Mouse (Mus musculus) hindbrain, embryonic 14.5 days (tissue): ENCODE data around the gene D930048N14Rik. TPM values are rescaled to one million over a fixed set of nuclear protein-coding genes. Genes with fewer than 3 reads are reported as not detected.
"Not testable (repeated sequence)": the region's sequence is repeated elsewhere in the genome, so short reads cannot be mapped to it uniquely, and the experiment has no call there.

Experiments
- ATAC-seq: fragments of 200-750 bp; cut with Nextera tagmentation; 2 replicates; pipeline ENCODE4 v1.8.0; 2017; ENCODE audit warnings: moderate number of reproducible peaks, mild to moderate bottlenecking, moderate TSS enrichment, moderate library complexity; ENCODE audit not compliant: low FRiP score
- DNase-seq: peaks from one replicate; pipeline ENCODE4 v3.0.0-alpha.2; 2015; ENCODE audit warnings: low spot score
- H3K27ac ChIP-seq: fragments of 300-500 bp; sonication (generic); 2 replicates; pipeline ENCODE4 v1.5.1; 2014; ENCODE audit warnings: mild to moderate bottlenecking, moderate library complexity
- H3K27me3 ChIP-seq: fragments of 300-500 bp; sonication (generic); 2 replicates; pipeline ENCODE4 v1.6.1; 2014; ENCODE audit warnings: mild to moderate bottlenecking, low read length, mixed read lengths; ENCODE audit not compliant: control insufficient read depth, insufficient read depth
- H3K36me3 ChIP-seq: fragments of 300-500 bp; sonication (generic); replicated peaks from 2 replicates; pipeline ENCODE4 v1.6.1; 2014; ENCODE audit not compliant: control insufficient read depth, insufficient read depth
- H3K4me1 ChIP-seq: fragments of 300-500 bp; sonication (generic); replicated peaks from 2 replicates; pipeline ENCODE4 v1.6.1; 2014; ENCODE audit warnings: antibody characterized with exemption, low read length, mixed read lengths; ENCODE audit not compliant: control insufficient read depth, insufficient read depth
- H3K4me2 ChIP-seq: fragments of 300-500 bp; sonication (generic); replicated peaks from 2 replicates; pipeline ENCODE4 v1.6.1; 2014; ENCODE audit warnings: mild to moderate bottlenecking, moderate library complexity
- H3K4me3 ChIP-seq: fragments of 300-500 bp; sonication (generic); replicated peaks from 2 replicates; pipeline ENCODE4 v1.5.1; 2014; ENCODE audit warnings: mild to moderate bottlenecking, low read length
- H3K9ac ChIP-seq: fragments of 300-500 bp; sonication (generic); 2 replicates; pipeline ENCODE4 v1.6.1; 2014
- H3K9me3 ChIP-seq: fragments of 300-500 bp; sonication (generic); 2 replicates; pipeline ENCODE4 v1.6.1; 2016; ENCODE audit warnings: low read length; ENCODE audit not compliant: control insufficient read depth
- WGBS: fragments of 180-500 bp; shearing (Covaris S2); extraction: QIAGEN DNeasy Blood & Tissue Kit; methylation state at CpG from one replicate; pipeline ENCODE4 v1.1.7; 2014; 5-methylcytosine and 5-hydroxymethylcytosine counted together
- polyA plus RNA-seq: library from polyadenylated mRNA; unstranded; fragments of >200 nt; fragmentation: Nextera tagmentation; extraction: Ambion mirVana; gene quantifications from 2 replicates; pipeline ENCODE4 v1.2.1, GENCODE M21; 2014

The D930048N14Rik gene
- polyA plus RNA-seq, 1 experiment from 2014 or later: 1.1 TPM

GRCm38 (mm10) chr11:51656798-51657521, 6.2 kb downstream of the D930048N14Rik start:
- DNase-seq (no peak), ATAC-seq (no peak)
- 90% methylated on average over 10 of the region's 10 CpGs for WGBS
- H3K9ac ChIP-seq: no peak overlapping the region
- no peaks in the 10 kb centered on the region for H3K9me3 ChIP-seq
- H3K4me3 ChIP-seq: no peak overlapping the region
- no peak overlapping the region for H3K27ac ChIP-seq
- H3K36me3 ChIP-seq: no peaks in the 10 kb centered on the region
- H3K27me3 ChIP-seq: 0 out of 2 replicates have a peak, but pooled peaks cover under 1% of the 10 kb centered on the region
- no peak overlapping the region for H3K4me2 ChIP-seq
- no peaks in the 10 kb centered on the region; the same call in 1 of the 2 replicates for H3K4me1 ChIP-seq

- H3K27ac ChIP-seq: peak overlapping the region; percentile 61
- H3K4me1 ChIP-seq: no peaks in the 10 kb centered on the region; the same call in 1 of the 2 replicates
- 71% methylated on average over 7 of the region's 7 CpGs for WGBS
- H3K27me3 ChIP-seq: no peaks in the 10 kb centered on the region
- H3K36me3 ChIP-seq: no peaks in the 10 kb centered on the region
- no peaks in the 10 kb centered on the region for H3K9me3 ChIP-seq
- H3K4me2 ChIP-seq: no peak overlapping the region
- H3K4me3 ChIP-seq: no peak overlapping the region
- H3K9ac ChIP-seq: no peak overlapping the region
- no peak for ATAC-seq
- DNase-seq: no peak
These were observed 7.5 kb downstream of the D930048N14Rik start for GRCm38 (mm10) chr11:51658291-51658690.

GRCm38 (mm10) chr11:51658705-51659104, 8.0 kb downstream of the D930048N14Rik start:
- no peaks in the 10 kb centered on the region for H3K9me3 ChIP-seq
- peak; percentile 68 for ATAC-seq
- H3K36me3 ChIP-seq: no peaks in the 10 kb centered on the region
- peak; percentile 53 for DNase-seq
- no peak overlapping the region for H3K9ac ChIP-seq
- H3K4me1 ChIP-seq: no peaks in the 10 kb centered on the region; the same call in 1 of the 2 replicates
- H3K4me3 ChIP-seq: no peak overlapping the region
- H3K27me3 ChIP-seq: no peaks in the 10 kb centered on the region
- H3K4me2 ChIP-seq: no peak overlapping the region
- 62% methylated on average over 6 of the region's 6 CpGs for WGBS
- peak overlapping the region; percentile 61 for H3K27ac ChIP-seq

- no peak overlapping the region for H3K27ac ChIP-seq
- no peaks in the 10 kb centered on the region for H3K27me3 ChIP-seq
- no peak overlapping the region for H3K4me2 ChIP-seq
- H3K4me1 ChIP-seq: no peaks in the 10 kb centered on the region; the same call in 1 of the 2 replicates
- H3K36me3 ChIP-seq: no peaks in the 10 kb centered on the region
- ATAC-seq (no peak), DNase-seq (no peak)
- H3K9me3 ChIP-seq: no peaks in the 10 kb centered on the region
- no peak overlapping the region for H3K4me3 ChIP-seq
- no peak overlapping the region for H3K9ac ChIP-seq
- WGBS: 80% methylated on average over 16 of the region's 16 CpGs
These were observed 11.2 kb downstream of the D930048N14Rik start for GRCm38 (mm10) chr11:51661867-51662365.

GRCm38 (mm10) chr11:51662632-51663031, 11.9 kb downstream of the D930048N14Rik start:
- no peak for DNase-seq
- H3K36me3 ChIP-seq: no peaks in the 10 kb centered on the region
- H3K9ac ChIP-seq: no peak overlapping the region
- no peak for ATAC-seq
- WGBS: 75% methylated on average over 7 of the region's 7 CpGs
- H3K4me1 ChIP-seq: no peaks in the 10 kb centered on the region; the same call in 1 of the 2 replicates
- H3K27ac ChIP-seq: no peak overlapping the region
- H3K4me3 ChIP-seq: no peak overlapping the region
- H3K27me3 ChIP-seq: no peaks in the 10 kb centered on the region
- H3K9me3 ChIP-seq: no peaks in the 10 kb centered on the region
- no peak overlapping the region for H3K4me2 ChIP-seq

GRCm38 (mm10) chr11:51664747-51665146, 14.0 kb downstream of the D930048N14Rik start:
- H3K4me2 ChIP-seq, H3K9ac ChIP-seq, H3K4me1 ChIP-seq, DNase-seq, ATAC-seq, H3K4me3 ChIP-seq, H3K9me3 ChIP-seq, H3K36me3 ChIP-seq, H3K27ac ChIP-seq, H3K27me3 ChIP-seq: not testable (repeated sequence)
- WGBS: 95% methylated on average over 7 of the region's 7 CpGs

- H3K4me1 ChIP-seq: no peaks in the 10 kb centered on the region
- no peaks in the 10 kb centered on the region for H3K9me3 ChIP-seq
- no peaks in the 10 kb centered on the region for H3K27me3 ChIP-seq
- ATAC-seq (no peak), DNase-seq (no peak)
- H3K9ac ChIP-seq: no peak overlapping the region
- WGBS: 95% methylated on average over 7 of the region's 7 CpGs
- H3K4me3 ChIP-seq: no peak overlapping the region
- H3K4me2 ChIP-seq: no peak overlapping the region
- H3K36me3 ChIP-seq: no peaks in the 10 kb centered on the region
- no peak overlapping the region for H3K27ac ChIP-seq
These were observed 20.1 kb downstream of the D930048N14Rik start for GRCm38 (mm10) chr11:51670846-51671245.

- no peaks in the 10 kb centered on the region for H3K36me3 ChIP-seq
- no peak overlapping the region for H3K27ac ChIP-seq
- no peaks in the 10 kb centered on the region for H3K9me3 ChIP-seq
- DNase-seq: no peak
- no peaks in the 10 kb centered on the region for H3K4me1 ChIP-seq
- no peak overlapping the region for H3K4me2 ChIP-seq
- no peak for ATAC-seq
- H3K27me3 ChIP-seq: no peaks in the 10 kb centered on the region
- H3K9ac ChIP-seq: no peak overlapping the region
- no peak overlapping the region for H3K4me3 ChIP-seq
- WGBS: 82% methylated on average over 2 of the region's 2 CpGs
These were observed 20.6 kb downstream of the D930048N14Rik start for GRCm38 (mm10) chr11:51671376-51671775.

GRCm38 (mm10) chr11:51673291-51673690, 22.5 kb downstream of the D930048N14Rik start:
- no peak overlapping the region for H3K4me3 ChIP-seq
- no peaks in the 10 kb centered on the region for H3K27me3 ChIP-seq
- no peaks in the 10 kb centered on the region for H3K9me3 ChIP-seq
- DNase-seq: no peak
- H3K27ac ChIP-seq: no peak overlapping the region
- 81% methylated on average over 9 of the region's 9 CpGs for WGBS
- no peaks in the 10 kb centered on the region for H3K4me1 ChIP-seq
- no peak overlapping the region for H3K9ac ChIP-seq
- H3K36me3 ChIP-seq: no peaks in the 10 kb centered on the region
- no peak overlapping the region for H3K4me2 ChIP-seq
- no peak for ATAC-seq
